Mouse (Mus musculus): ENCODE data around the gene Polr2a.

DNA sequence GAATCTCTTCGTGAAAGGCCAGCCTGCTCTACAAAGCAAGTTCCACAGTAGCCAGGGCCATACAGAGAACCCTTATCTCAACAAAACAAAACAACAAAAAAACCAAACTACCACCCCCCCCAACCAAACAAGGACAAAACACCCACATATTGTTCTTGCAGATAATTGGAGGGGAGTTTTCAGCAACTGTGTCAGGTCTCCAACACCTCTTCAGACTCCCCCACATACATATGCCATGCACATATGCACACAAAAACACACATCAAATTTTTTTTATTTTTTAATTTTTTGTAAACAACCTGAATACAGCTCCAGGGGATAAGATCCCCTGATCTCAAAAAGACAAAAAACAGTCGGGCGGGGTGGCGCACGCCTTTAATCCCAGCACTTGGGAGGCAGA, 4.2 kb downstream of the Polr2a start:
- TF ChIP-seq CTCF (IDR thresholded peaks at IDR 0.05; ENCODE audit: low read depth), result no peak
- TF ChIP-seq EP300 (IDR thresholded peaks at IDR 0.05; ENCODE audit: low read depth), result no peak
